Mouse (Mus musculus): ENCODE measurements around the gene Csrnp1. TPM values are rescaled to one million over a fixed set of nuclear protein-coding genes. Genes with fewer than 3 reads are reported as not detected.
A peak's percentile ranks its signal among the peaks of the same experiment; 100 is the strongest.

Csrnp1 gene
- total RNA-seq, 2 experiments from 2014 or later: 5.9 to 12.0 TPM

DNA sequence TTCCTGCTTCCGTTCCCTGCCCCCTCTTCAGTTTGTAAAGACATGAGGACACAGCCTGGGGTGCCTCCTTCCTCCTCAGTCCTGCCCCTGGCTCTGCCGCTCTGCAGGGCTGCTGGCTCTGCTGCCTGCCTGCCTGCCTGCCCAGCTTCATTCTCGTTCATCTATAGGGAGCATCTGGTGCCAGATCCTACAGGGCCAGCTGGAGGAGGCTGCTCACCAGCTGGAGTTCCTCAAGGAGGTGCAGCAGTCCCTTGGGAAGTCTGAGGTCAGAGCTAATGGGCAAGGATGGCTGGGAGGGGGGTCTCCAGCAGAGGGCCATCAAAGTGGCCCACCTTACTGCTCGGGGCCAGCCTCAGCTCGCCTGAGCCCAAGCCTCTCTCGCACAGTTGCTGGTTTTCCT, 34.0 kb downstream of the Csrnp1 start:
- intact Hi-C loops (cut with DNase I): no loop called here
- TF ChIP-seq CTCF (IDR thresholded peaks at IDR 0.05): no peak
- H3K27ac ChIP-seq: no peak overlapping the region
- H3K4me3 ChIP-seq: no peak overlapping the region
- no peak for DNase-seq

DNA sequence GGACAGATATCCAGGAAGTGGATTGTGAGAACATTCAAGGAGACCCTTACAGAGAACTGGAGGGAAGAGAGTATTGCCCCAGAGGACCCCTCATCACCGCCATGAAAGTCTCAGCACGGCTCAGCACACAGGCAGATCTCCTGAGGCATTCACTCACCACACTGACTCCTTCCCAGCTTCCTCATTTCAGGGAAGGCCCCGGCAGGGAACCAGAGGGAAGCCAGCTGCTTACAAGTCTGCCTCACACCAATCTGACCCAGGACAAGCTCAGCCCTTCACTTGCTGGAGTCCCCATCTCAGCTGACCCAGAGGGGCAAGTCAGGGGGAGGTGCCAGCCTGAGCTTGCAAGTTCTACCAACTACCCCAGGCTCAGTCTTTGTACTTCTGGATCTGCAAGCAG, 35.7 kb downstream of the Csrnp1 start:
- H3K27ac ChIP-seq: no peak overlapping the region
- DNase-seq: no peak
- H3K4me3 ChIP-seq: no peak overlapping the region
- intact Hi-C loops (cut with DNase I): no loop called here
- TF ChIP-seq CTCF (IDR thresholded peaks at IDR 0.05): no peak

DNA sequence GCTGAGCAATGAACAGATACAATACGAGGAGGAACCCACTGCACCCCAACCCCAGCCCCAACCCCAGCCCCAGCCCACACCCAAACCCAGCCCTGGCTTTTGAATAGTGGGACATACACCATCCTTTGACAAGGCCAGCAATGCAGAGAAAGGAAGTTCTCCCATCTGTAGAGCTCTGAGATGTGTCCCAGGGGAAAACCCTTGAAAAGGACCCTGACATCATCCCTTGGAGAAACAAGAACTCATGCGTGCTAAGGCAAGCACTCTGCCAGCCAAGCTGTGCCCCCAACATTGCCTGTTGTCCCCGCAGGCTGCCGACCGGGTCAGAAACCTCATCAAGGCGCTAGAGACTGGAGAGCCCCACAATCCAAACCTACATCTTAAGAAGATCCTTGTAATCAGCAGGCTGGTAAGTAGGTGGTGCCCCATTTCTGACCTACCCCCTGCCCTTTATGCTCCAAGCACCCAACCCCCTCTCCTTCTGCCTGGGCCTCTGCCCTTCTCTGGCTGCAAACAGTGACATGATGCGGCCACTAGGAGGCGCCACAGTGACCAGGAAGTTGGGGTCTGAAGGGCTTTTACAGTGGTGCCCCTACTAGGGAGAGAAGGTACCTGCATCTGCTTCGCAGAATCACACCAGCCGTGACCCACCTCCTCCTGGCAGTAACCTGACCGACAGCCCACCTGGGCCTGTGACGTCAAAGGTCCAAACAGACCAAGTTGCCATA, 39.1 kb downstream of the Csrnp1 start:
- H3K27ac ChIP-seq: no peak overlapping the region
- intact Hi-C loops (cut with DNase I): no loop called here
- H3K4me3 ChIP-seq: no peak overlapping the region
- peak; percentile 55 for TF ChIP-seq CTCF (IDR thresholded peaks at IDR 0.05)
- no peak for DNase-seq

DNA sequence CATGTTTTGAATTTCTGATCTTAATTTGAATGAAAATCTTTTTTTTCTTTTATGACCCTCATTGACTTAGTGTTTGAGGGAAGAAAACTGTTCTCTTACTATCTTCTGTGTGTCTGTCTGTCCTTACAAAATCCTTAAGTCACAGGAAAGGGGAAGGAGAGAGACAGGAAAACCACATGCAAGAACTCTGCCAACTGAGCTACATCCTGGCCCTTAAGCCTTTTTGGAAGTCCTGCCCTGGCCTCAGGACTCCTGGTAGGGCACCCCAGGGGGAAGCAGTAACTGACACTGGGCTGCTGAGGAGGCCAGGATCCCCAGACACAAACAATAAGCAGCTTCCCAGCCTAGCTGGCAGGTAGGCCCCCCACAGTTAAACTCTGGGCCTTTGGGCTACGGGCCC, 41.1 kb downstream of the Csrnp1 start:
- no peak for TF ChIP-seq CTCF (IDR thresholded peaks at IDR 0.05)
- H3K4me3 ChIP-seq: no peak overlapping the region
- no peak for DNase-seq
- intact Hi-C loops (cut with DNase I): no loop called here
- H3K27ac ChIP-seq: no peak overlapping the region

DNA sequence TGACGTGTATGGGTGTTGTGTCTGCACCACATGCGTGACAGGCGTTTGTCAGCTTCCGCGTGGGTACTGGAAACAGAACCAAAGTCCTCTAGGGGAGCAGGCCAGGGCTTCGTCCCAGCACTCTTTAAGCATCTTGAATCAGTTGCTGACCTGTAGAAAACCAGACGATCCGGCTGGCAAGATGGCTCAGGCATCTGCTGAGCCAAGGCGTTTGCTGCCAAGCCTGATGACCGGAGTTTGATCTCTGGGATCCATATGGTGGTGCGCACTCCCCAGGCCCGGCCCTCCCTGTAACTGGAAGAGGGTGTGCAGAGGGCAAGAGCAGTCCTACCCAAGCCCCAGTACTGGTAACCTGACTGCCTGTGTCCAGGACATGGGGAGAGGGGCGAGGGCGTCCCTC, 42.6 kb downstream of the Csrnp1 start:
- DNase-seq: peak; percentile 30
- no peak for TF ChIP-seq CTCF (IDR thresholded peaks at IDR 0.05)
- Histone ChIP-seq H3K27ac (no peak overlapping the region), H3K4me3 (no peak overlapping the region)
- intact Hi-C loops (cut with DNase I): no loop called here

DNA sequence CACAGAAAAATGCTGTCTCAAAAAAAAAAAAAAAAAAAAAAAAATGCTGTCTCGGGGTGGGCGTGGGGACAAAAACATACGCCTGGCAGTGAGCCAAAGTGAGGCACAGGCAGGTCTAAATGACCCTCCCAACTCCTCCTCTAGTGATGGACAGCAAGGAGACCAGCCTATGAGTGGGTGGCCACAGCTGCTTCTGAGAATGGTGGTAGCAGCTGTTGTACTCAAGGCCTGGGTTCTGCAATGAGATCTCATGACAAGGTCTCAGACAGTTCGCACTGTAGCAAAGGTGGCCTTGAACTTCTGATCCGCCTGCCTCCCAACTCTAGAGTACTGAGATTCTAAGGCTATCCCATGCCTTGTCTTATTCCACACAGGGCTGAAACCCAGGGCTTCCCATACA, 43.1 kb downstream of the Csrnp1 start:
- intact Hi-C loops (cut with DNase I): no loop called here
- TF ChIP-seq CTCF (IDR thresholded peaks at IDR 0.05): no peak
- no peak for DNase-seq
- H3K4me3 ChIP-seq: no peak overlapping the region
- no peak overlapping the region for H3K27ac ChIP-seq

DNA sequence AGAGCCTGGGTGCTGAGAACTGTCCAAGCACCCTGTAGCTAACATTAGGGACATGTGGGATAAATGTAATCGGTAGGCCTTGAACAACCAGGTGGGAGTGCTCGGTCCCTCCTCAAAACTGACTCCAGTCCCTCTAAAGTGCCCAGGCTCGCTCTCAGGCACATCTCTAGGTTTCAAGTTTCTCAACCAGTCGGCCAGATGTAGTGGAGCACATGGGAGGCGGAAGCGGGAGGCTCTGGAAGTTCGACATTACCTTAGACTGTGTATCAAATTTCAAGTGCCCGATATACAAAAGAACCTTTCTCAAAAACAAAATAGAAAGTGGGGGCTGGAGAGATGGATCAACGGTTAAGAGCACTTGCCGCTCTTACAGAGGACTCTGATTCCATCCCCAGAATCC, 44.8 kb downstream of the Csrnp1 start:
- TF ChIP-seq CTCF (IDR thresholded peaks at IDR 0.05): no peak
- no peak for DNase-seq
- Histone ChIP-seq H3K27ac (no peak overlapping the region), H3K4me3 (no peak overlapping the region)
- intact Hi-C loops (cut with DNase I): loop anchor here (10.0 kb wide), 1 partner anchor 135 kb away; no protein-coding TSS in a partner anchor

DNA sequence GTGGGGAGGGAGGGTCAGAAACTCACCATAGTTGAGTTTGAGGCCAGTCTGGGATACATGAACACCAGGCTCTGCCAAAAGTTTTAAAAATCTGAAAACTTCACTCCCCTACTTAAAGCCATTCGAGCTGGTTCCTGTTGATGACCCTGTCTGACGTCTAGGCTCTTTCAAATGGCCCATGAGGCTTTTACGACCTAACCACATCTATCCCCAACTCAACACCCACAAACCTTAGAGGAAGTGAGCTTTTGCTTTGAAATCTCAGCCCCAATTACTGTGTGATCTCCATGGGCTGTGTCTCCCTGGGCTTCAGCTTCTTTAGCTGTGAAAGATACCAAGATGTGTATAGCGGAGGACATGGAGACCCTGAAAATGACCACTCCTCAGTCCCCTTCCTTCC, 46.0 kb downstream of the Csrnp1 start:
- H3K27ac ChIP-seq: no peak overlapping the region
- H3K4me3 ChIP-seq: no peak overlapping the region
- intact Hi-C loops (cut with DNase I): loop anchor here (10.0 kb wide), 1 partner anchor 136 kb away; no protein-coding TSS in a partner anchor
- TF ChIP-seq CTCF (IDR thresholded peaks at IDR 0.05): no peak
- DNase-seq: no peak

DNA sequence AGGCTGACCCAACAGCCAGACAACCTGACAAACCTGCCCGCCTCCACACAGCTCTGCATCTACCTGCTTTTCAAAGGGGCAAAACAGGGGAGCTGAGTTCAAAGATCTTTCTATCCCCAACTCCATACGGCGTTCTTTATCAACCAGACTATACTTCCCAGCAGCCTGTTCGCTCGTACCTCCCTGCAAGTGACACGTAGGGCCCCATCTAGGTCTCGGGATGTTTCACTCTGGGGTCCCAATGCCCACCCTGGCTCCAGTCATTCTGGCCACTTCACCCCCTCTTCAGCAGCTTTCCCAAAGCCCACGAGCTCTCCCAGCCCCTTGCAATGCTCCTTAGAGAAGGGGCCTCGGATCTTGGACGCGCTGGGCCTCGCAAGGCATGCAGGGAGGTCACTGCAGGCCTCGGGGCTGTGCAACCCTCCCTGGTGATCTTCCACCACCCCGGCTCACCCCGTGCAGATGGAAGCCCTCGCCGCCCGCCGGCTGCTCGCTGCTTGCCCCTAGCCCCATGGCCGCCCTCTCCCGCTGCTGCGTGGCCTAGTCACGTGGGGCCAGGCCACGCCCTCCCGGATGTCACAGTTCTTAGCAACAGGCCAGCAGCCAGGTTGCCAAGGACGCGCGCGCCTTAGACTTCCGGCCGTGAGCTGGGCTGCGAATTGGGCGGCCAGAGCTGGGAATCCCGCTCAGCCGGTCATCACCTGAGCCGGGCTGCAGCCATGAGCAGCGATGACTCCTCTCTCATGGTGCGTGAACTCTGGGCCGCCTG, 47.3 kb downstream of the Csrnp1 start, which contains the start of the genes Gorasp1 and Ttc21a:
Gorasp1 (minus strand) TSS at position 561 of the 769 bp plus-strand sequence.
Ttc21a (plus strand) TSS at position 602 of the 769 bp plus-strand sequence.
- Histone ChIP-seq H3K27ac (peak within 1 kb of the TSS; percentile 93), H3K4me3 (peak within 1 kb of the TSS; percentile 96)
- intact Hi-C loops (cut with DNase I): loop anchor here (10.0 kb wide), 1 partner anchor 138 kb away; no protein-coding TSS in a partner anchor
- DNase-seq: peak; percentile 97
- TF ChIP-seq CTCF (IDR thresholded peaks at IDR 0.05): no peak

DNA sequence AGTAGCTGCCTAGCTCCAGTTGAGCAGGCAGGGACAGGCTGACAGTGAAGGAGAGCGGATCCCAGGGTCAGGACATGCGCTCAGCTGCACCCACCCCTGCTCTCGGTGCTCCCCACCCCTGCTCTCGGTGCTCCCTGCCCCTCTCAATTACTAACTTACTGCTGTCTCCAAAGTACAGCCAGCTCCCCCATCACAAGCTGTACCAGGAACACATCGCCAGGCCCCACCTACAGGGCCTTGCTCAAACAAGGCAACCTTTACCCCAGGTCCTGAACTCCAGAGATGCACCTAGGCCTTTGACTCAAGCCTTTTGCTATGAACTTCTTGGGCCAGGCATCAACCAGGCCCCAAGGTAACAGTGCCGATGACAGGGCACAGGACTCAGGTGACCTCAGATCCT, 50.8 kb downstream of the Csrnp1 start:
- intact Hi-C loops (cut with DNase I): loop anchor here (10.0 kb wide), 1 partner anchor 141 kb away; no protein-coding TSS in a partner anchor

DNA sequence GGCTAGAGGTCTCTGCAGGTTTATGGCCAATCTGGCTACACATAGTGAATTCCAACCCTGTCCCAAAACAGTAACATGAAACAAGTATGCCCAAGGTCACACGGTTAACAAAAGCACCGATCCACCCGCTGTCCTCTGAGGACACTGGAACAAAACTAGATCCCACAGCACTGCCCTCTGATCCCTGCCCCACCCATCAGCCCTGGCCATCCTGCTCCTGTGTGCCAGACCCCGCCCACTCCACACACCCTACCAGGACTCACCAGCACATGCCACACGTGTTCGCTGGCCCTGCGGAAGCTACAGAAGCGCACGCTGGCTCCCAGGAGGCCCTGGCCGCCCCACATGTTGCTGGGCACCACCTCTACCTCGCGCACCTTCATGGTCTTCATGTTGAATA, 52.1 kb downstream of the Csrnp1 start:
- DNase-seq: no peak
- no peak overlapping the region for H3K4me3 ChIP-seq
- intact Hi-C loops (cut with DNase I): loop anchor here (10.0 kb wide), 1 partner anchor 142 kb away; no protein-coding TSS in a partner anchor
- TF ChIP-seq CTCF (IDR thresholded peaks at IDR 0.05): no peak
- H3K27ac ChIP-seq: no peak overlapping the region

More for the DNA sequence above, 50.8 kb downstream of the Csrnp1 start:
- TF ChIP-seq CTCF (IDR thresholded peaks at IDR 0.05): no peak
- H3K4me3 ChIP-seq: no peak overlapping the region
- no peak overlapping the region for H3K27ac ChIP-seq
- DNase-seq: no peak

DNA sequence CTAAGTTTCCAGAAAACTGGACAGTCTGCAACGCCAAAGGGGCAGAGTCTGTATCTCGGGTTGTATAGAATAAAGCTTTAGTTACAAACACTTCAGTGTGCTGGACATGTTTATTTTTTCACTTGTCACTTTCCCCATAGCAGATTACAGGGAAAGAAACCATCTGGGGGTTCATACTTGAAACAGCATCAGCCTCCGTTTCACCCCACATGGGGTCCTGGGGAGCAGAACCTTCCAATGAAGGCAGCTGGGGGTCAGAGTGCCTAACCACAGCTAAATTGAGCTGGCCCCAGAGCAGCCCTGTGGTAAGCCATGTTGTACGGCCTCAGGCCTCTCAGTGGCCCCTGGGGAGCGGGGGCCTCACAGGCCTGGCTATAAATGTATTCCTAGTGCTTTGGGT, 58.0 kb downstream of the Csrnp1 start:
- DNase-seq: no peak
- Histone ChIP-seq H3K4me3 (no peak overlapping the region), H3K27ac (no peak overlapping the region)
- TF ChIP-seq CTCF (IDR thresholded peaks at IDR 0.05): no peak
- intact Hi-C loops (cut with DNase I): no loop called here

DNA sequence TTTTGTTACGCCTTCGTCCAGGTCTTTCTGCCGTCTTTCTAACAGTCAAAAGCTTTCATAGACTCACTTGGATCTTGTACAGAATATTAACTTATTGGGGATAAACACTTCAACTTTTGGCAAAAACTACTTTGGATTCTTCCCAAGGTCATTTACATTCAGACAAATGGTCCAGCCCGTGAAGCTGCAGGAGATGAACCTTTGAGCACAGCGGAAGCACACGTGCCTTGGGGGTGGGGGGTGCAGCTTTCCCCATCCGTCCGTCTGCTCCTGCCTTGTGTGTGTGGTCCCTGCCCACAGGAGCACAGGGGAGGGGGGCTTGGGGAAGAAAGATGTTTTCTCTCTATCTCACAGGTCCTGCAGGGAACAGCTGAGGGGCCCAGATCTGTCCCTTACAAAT, 58.7 kb downstream of the Csrnp1 start:
- Histone ChIP-seq H3K4me3 (no peak overlapping the region), H3K27ac (no peak overlapping the region)
- no peak for DNase-seq
- TF ChIP-seq CTCF (IDR thresholded peaks at IDR 0.05): no peak
- intact Hi-C loops (cut with DNase I): no loop called here
